Mouse (Mus musculus) adrenal gland, adult 2 months (tissue): ENCODE results near the gene Supt5. TPM values are rescaled to one million over a fixed set of nuclear protein-coding genes. Genes with fewer than 3 reads are reported as not detected.

Experiments used
- polyA plus RNA-seq: library from polyadenylated mRNA; depleted of rRNA; stranded (reverse); fragments of >200 nt; gene quantifications from 2 replicates; pipeline ENCODE4 v1.2.3, GENCODE M21; 2012; rRNA removed
- total RNA-seq, 2 experiments: library from RNA; stranded (reverse); gene quantifications; 2 replicates each; pipeline ENCODE4 v1.2.3; 2021

The Supt5 gene
- total and polyA plus RNA-seq, 3 experiments, result 156 to 190 (median 171) TPM

Other genes with a start within 250 kb of the Supt5 start
- not detected for gene 9530053A07Rik, start 209.3 kb downstream of the Supt5 start, total RNA-seq
- 0.01 TPM in 1 of 2 replicates, not detected in the other for gene 9530053A07Rik, start 209.3 kb downstream of the Supt5 start, polyA plus RNA-seq
- 100 to 1,000 TPM in 1 of 2 experiments, 10 to 100 TPM in 1; 99.5 to 104 TPM for gene Fbl, start 169.0 kb downstream of the Supt5 start, total RNA-seq
- gene Fbl, start 169.0 kb downstream of the Supt5 start, polyA plus RNA-seq, result 27.2 and 34.7 TPM in 2 replicates
- gene Dyrk1b, start 159.3 kb downstream of the Supt5 start, total RNA-seq, result 10 to 100 TPM; 25.5 to 33.4 TPM
- 104 and 107 TPM in 2 replicates for gene Dyrk1b, start 159.3 kb downstream of the Supt5 start, polyA plus RNA-seq
- gene Eid2, start 70.9 kb downstream of the Supt5 start, total RNA-seq, result 10 to 100 TPM; 23.4 to 24.4 TPM
- gene Eid2, start 70.9 kb downstream of the Supt5 start, polyA plus RNA-seq, result 30.4 and 36.8 TPM in 2 replicates
- gene Eid2b, start 61.0 kb downstream of the Supt5 start, total RNA-seq, result 10 to 100 TPM in 1 of 2 experiments, 1 to 10 TPM in 1; 9.1 to 17.6 TPM
- 44.8 and 49.6 TPM in 2 replicates for gene Eid2b, start 61.0 kb downstream of the Supt5 start, polyA plus RNA-seq
- gene Selenov, start 47.6 kb downstream of the Supt5 start, total RNA-seq, result not detected
- gene Selenov, start 47.6 kb downstream of the Supt5 start, polyA plus RNA-seq, result 0.19 TPM in 1 of 2 replicates, not detected in the other
- gene Dll3, start 36.5 kb downstream of the Supt5 start, total RNA-seq, result under 1 TPM in 1 of 2 experiments, not detected in 1; 0.10 TPM
- gene Dll3, start 36.5 kb downstream of the Supt5 start, polyA plus RNA-seq, result 0.16 and 0.29 TPM in 2 replicates
- 10 to 100 TPM; 66.6 to 99.9 TPM for gene Timm50, start 26.7 kb downstream of the Supt5 start, total RNA-seq
- gene Timm50, start 26.7 kb downstream of the Supt5 start, polyA plus RNA-seq, result 90.5 and 101 TPM in 2 replicates
- 1,000 to 10,000 TPM in 1 of 2 experiments, 100 to 1,000 TPM in 1; 895 to 1,085 TPM for gene Rps16, start 11.9 kb upstream of the Supt5 start, total RNA-seq
- 555 and 709 TPM in 2 replicates for gene Rps16, start 11.9 kb upstream of the Supt5 start, polyA plus RNA-seq
- 10 to 100 TPM; 14.9 to 15.6 TPM for gene Plekhg2, start 33.9 kb upstream of the Supt5 start, total RNA-seq
- gene Plekhg2, start 33.9 kb upstream of the Supt5 start, polyA plus RNA-seq, result 22.5 and 23.2 TPM in 2 replicates
- gene Zfp36, start 41.5 kb upstream of the Supt5 start, total RNA-seq, result 10 to 100 TPM; 16.3 to 19.4 TPM
- 25.9 and 32.3 TPM in 2 replicates for gene Zfp36, start 41.5 kb upstream of the Supt5 start, polyA plus RNA-seq
- gene Med29, start 54.0 kb upstream of the Supt5 start, total RNA-seq, result 10 to 100 TPM; 39.6 to 49.7 TPM
- 72.1 and 88.5 TPM in 2 replicates for gene Med29, start 54.0 kb upstream of the Supt5 start, polyA plus RNA-seq
- gene Paf1, start 54.2 kb upstream of the Supt5 start, total RNA-seq, result 100 to 1,000 TPM in 1 of 2 experiments, 10 to 100 TPM in 1; 73.4 to 104 TPM
- 323 and 399 TPM in 2 replicates for gene Paf1, start 54.2 kb upstream of the Supt5 start, polyA plus RNA-seq
- gene Gmfg, start 98.7 kb upstream of the Supt5 start, total RNA-seq, result 10 to 100 TPM in 1 of 2 experiments, 1 to 10 TPM in 1; 7.1 to 10.4 TPM
- gene Gmfg, start 98.7 kb upstream of the Supt5 start, polyA plus RNA-seq, result 0.58 and 0.89 TPM in 2 replicates
- 10 to 100 TPM; 12.9 to 25.4 TPM for gene Lrfn1, start 113.2 kb upstream of the Supt5 start, total RNA-seq
- 33.6 and 37.1 TPM in 2 replicates for gene Lrfn1, start 113.2 kb upstream of the Supt5 start, polyA plus RNA-seq
- not detected for gene Ifnl2, start 171.7 kb upstream of the Supt5 start, total RNA-seq
- 0.33 and 1.00 TPM in 2 replicates for gene Ifnl2, start 171.7 kb upstream of the Supt5 start, polyA plus RNA-seq
- gene Ifnl3, start 184.1 kb upstream of the Supt5 start, total RNA-seq, result not detected
- 0.48 and 0.59 TPM in 2 replicates for gene Ifnl3, start 184.1 kb upstream of the Supt5 start, polyA plus RNA-seq
- gene Sycn, start 202.1 kb upstream of the Supt5 start, total RNA-seq, result not detected
- 0.44 and 0.48 TPM in 2 replicates for gene Sycn, start 202.1 kb upstream of the Supt5 start, polyA plus RNA-seq
- gene Nccrp1, start 208.5 kb upstream of the Supt5 start, total RNA-seq, result not detected
- 0.10 TPM in 1 of 2 replicates, not detected in the other for gene Nccrp1, start 208.5 kb upstream of the Supt5 start, polyA plus RNA-seq